Comparison of ENCODE assay signal across 21 mouse cellular contexts in genomic region chr3:30203764-30204163, GRCm38 (mm10).
DNase-seq lines count a peak whose midpoint lies in the region; ATAC-seq and TF ChIP-seq lines count a peak whose summit lies in the region.
"Had no signal": no experiment of that assay in that cellular context is flagged by ENCODE, and none has a peak within 500 bp of the region (broad histone marks: within the 10 kb centered on the region; RNA-seq: fewer than 3 reads in every experiment).

No protein-coding gene starts in this region.

- no peak overlapping the region for H3K27ac ChIP-seq in stomach, embryonic 16.5 days (ENCODE audit: low read length)
- H3K27ac ChIP-seq in hindbrain, embryonic 13.5 days = no peak overlapping the region
- no peak overlapping the region for H3K27ac ChIP-seq in kidney, adult 2 months (ENCODE audit: insufficient read depth, low read depth, low read length)
- H3K27ac ChIP-seq: embryonic facial prominence, embryonic 13.5 days; embryonic facial prominence, embryonic 15.5 days; forebrain, embryonic 10.5 days; forebrain, embryonic 12.5 days had no signal

- no peak for TF ChIP-seq CTCF in kidney, adult 2 months (conservative IDR thresholded peaks at IDR 0.05; ENCODE audit: insufficient read depth, insufficient read length, low read depth, low read length)

- DNase-seq in heart, adult 11 months = peak; percentile 86
- no peak for DNase-seq in heart, postnatal 10 days
- peak; percentile 71 for DNase-seq in 416B (ENCODE audit: low read depth)
- no peak for DNase-seq in kidney, adult 2 months
- DNase-seq: adrenal gland, adult 2 months; adrenal gland, postnatal 10 days; adrenal gland, postnatal 25 days; cerebellum, adult 11-12 months; cerebellum, adult 2 months; cerebellum, adult 9-10 months; cerebellum, postnatal 10 days; cerebellum, postnatal 25 days had no signal

- WGBS in stomach, embryonic 16.5 days = 41% methylated on average over 2 of the region's 2 CpGs
- 80% methylated on average over 2 of the region's 2 CpGs for WGBS in hindbrain, embryonic 13.5 days
- 57% methylated on average over 2 of the region's 2 CpGs for WGBS in kidney, adult 2 months

- no peak for TF ChIP-seq POLR2A in kidney, adult 2 months (IDR thresholded peaks at IDR 0.05; ENCODE audit: low read depth, low read length)

- no peaks in the 10 kb centered on the region for H3K9me3 ChIP-seq in stomach, embryonic 16.5 days (replicated peaks; ENCODE audit: control insufficient read depth, low read length)
- H3K9me3 ChIP-seq in hindbrain, embryonic 13.5 days = no peaks in the 10 kb centered on the region
- H3K9me3 ChIP-seq: embryonic facial prominence, embryonic 13.5 days; embryonic facial prominence, embryonic 15.5 days; forebrain, embryonic 10.5 days; forebrain, embryonic 12.5 days had no signal

- intact Hi-C loops in heart, postnatal 10 days (cut with DNase I) = no loop called here

- peak; percentile 69; the same call in 1 of the 2 replicates for ATAC-seq in stomach, embryonic 16.5 days (ENCODE audit: insufficient read depth, low FRiP score)
- no peak for ATAC-seq in hindbrain, embryonic 13.5 days (ENCODE audit: low FRiP score)
- ATAC-seq: forebrain, embryonic 14.5 days; forebrain, embryonic 16.5 days had no signal

- no peak overlapping the region for H3K4me2 ChIP-seq in stomach, embryonic 16.5 days (ENCODE audit: low read depth, low read length)
- no peak overlapping the region for H3K4me2 ChIP-seq in hindbrain, embryonic 13.5 days
- H3K4me2 ChIP-seq: embryonic facial prominence, embryonic 13.5 days; embryonic facial prominence, embryonic 15.5 days; forebrain, embryonic 12.5 days had no signal

- no peaks in the 10 kb centered on the region for H3K36me3 ChIP-seq in stomach, embryonic 16.5 days (ENCODE audit: control insufficient read depth, insufficient read depth, low read length)
- no peaks in the 10 kb centered on the region for H3K36me3 ChIP-seq in hindbrain, embryonic 13.5 days
- H3K36me3 ChIP-seq in kidney, adult 2 months (ENCODE audit: control insufficient read depth, insufficient read depth, low read length) = no peaks in the 10 kb centered on the region
- H3K36me3 ChIP-seq: embryonic facial prominence, embryonic 13.5 days; embryonic facial prominence, embryonic 15.5 days; forebrain, embryonic 10.5 days; forebrain, embryonic 12.5 days had no signal

- no peaks in the 10 kb centered on the region for H3K27me3 ChIP-seq in stomach, embryonic 16.5 days (ENCODE audit: control insufficient read depth, insufficient read depth, low read length)
- no peaks in the 10 kb centered on the region for H3K27me3 ChIP-seq in hindbrain, embryonic 13.5 days
- no peaks in the 10 kb centered on the region for H3K27me3 ChIP-seq in kidney, adult 2 months (replicated peaks; ENCODE audit: control insufficient read depth, insufficient read depth, low read length)
- H3K27me3 ChIP-seq: embryonic facial prominence, embryonic 13.5 days; embryonic facial prominence, embryonic 15.5 days; forebrain, embryonic 12.5 days had no signal

- H3K9ac ChIP-seq in stomach, embryonic 16.5 days (ENCODE audit: low read length) = no peak overlapping the region
- no peak overlapping the region for H3K9ac ChIP-seq in hindbrain, embryonic 13.5 days
- H3K9ac ChIP-seq: embryonic facial prominence, embryonic 13.5 days; embryonic facial prominence, embryonic 15.5 days; forebrain, embryonic 12.5 days had no signal

- H3K4me1 ChIP-seq in stomach, embryonic 16.5 days (ENCODE audit: control insufficient read depth, insufficient read depth, low read length) = 0 out of 2 replicates have a peak, but pooled peaks cover 7% of the 10 kb centered on the region
- H3K4me1 ChIP-seq in hindbrain, embryonic 13.5 days (replicated peaks) = peaks cover 10% of the 10 kb centered on the region
- H3K4me1 ChIP-seq in kidney, adult 2 months (ENCODE audit: control insufficient read depth, insufficient read depth, low read length) = no peaks in the 10 kb centered on the region; the same call in 1 of the 2 replicates
- H3K4me1 ChIP-seq: embryonic facial prominence, embryonic 15.5 days had no signal

- no peak overlapping the region for H3K4me3 ChIP-seq in stomach, embryonic 16.5 days (replicated peaks; ENCODE audit: low read length)
- no peak overlapping the region for H3K4me3 ChIP-seq in hindbrain, embryonic 13.5 days
- no peak overlapping the region for H3K4me3 ChIP-seq in kidney, adult 2 months (ENCODE audit: insufficient read depth, low read depth, low read length)
- H3K4me3 ChIP-seq: embryonic facial prominence, embryonic 13.5 days; embryonic facial prominence, embryonic 15.5 days; erythroblast, embryonic 14.5 days; forebrain, embryonic 10.5 days; forebrain, embryonic 12.5 days had no signal

Comparison
In these comparisons a context has a peak if more than half of its experiments do, and no peak if none do; other contexts are left out.
1. DNase-seq: peak in heart, adult 11 months (single experiment) and 416B (single experiment); none in heart, postnatal 10 days (0 of 2) and kidney, adult 2 months (single experiment).